Mouse (Mus musculus) right cerebral cortex, adult 18-20 months (tissue): ENCODE measurements around the gene Mtf1.

Experiments used
- DNase-seq: peaks from one replicate; pipeline ENCODE4 v3.0.0; 2022; ENCODE audit warnings: mixed read lengths

The Mtf1 gene

GRCm38 (mm10) chr4:124801552-124802308 lies at the start of gene Mtf1:
TSS of gene Mtf1 (plus strand) at chr4:124802104.
- DNase-seq, result peak; percentile 84

GRCm38 (mm10) chr4:124752281-124753199 lies 49.4 kb upstream of the Mtf1 start:
- no peak for DNase-seq

DNA sequence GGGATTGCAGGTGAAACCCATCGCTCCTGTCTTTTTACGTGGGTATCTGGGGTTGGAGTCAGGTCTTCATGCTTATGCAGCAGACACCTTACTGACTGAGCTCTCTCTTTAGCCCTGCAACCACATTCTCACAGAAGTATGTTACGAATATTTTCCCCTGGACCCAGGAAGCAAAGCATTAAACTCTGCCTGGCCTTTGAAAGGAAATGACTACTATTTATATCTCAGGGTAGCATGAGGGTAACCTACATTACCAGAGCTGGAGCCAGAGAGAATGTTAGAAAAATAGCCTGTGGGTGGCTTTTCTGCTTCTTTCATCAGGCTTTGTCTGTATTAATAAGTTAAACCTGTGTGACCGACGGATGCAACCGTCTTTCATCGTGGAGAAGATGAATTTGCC lies 46.4 kb upstream of the Mtf1 start:
- no peak for DNase-seq

DNA sequence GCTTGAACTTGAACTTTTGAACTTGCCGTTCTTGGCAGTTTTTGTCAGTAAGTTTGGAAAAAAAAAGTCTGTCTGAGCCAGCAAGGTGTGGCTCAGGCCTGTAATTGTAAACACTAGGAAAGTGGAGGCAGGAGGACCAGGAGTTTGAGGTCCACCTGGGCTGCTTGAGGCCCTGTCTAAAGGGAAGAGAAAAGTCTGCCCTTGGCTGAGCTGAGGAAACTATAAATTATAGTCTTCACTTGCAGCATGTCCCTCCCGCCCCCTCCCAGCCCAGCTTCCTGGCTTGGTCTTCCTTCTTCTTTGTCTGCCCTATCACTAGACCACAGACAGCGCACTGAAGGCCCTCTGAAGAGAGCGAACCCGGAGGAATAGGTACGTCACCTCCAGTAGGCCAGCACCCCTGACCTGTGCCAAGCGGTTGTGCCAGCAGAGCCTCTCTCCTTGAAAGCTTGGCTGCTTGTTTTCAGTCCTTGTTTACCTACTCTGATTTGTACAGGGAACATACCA lies 42.5 kb upstream of the Mtf1 start:
- no peak for DNase-seq

DNA sequence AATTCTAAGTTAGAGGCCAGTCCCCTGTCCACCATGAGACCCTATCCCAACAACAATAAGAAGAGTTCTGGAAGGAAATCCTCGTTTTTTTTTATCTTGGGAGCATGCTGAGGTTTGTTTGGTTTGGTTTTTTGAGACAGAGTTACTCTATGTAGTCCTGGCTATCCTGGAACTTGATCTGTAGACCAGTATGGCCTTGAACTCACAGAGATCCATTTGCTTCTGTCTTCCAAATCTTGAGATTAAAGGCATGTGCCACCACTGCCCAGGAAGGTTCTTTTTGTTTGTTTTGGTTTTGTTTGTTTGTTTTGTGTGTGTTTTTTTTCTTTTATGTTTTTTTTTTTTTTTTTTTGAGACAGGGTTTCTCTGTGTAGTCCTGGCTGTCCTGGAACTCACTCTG lies 40.7 kb upstream of the Mtf1 start:
- no peak for DNase-seq

DNA sequence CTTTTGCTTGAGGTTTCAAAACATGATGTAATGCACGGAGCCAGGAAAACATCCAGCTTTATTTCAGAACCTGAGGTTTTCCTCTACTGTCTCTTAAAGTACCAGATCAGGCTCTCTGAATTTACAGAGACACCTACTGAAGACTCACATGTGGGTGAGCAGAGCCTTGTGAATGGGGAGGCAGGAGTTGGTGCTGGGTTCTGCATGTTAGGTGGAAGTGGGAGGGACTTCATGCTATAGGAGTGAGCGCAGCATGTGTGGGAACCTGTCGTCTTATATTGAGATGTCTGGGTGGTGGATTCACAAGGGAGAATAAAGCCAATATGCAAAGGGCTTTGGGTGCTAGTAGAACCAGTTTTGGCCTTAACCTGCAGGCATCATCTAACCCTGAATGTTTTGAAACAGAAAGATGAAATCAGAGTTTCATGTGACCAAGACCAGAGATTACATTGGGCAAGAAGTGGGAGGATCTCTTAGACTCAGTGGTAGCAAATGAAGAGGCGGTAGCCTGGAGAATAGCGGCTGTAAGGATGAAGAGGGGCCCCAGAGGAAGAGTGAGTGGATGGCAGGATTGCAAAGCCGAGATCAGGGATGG lies 38.9 kb upstream of the Mtf1 start:
- DNase-seq, result no peak

- DNase-seq, result peak; percentile 53
Observed at GRCm38 (mm10) chr4:124765802-124766565, 35.9 kb upstream of the Mtf1 start.

DNA sequence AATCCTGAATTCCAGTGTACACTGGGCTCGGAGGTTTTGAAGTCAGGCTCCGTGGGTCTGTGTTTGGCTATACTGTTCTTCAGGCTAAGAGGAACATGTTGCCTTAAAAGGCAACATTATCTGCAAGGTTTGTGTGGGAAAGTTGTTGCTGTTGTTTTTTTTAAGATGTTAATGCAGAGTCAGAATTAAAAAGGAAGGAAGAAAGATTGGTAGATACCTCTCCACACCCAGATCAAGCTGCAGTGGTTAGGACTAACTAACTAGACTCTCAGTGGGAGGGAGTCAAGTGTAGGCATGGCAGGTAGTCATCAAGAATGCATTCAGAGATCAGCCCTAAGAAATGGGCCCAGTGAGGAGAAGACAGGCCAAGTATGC lies 35.4 kb upstream of the Mtf1 start:
- DNase-seq, result no peak

DNA sequence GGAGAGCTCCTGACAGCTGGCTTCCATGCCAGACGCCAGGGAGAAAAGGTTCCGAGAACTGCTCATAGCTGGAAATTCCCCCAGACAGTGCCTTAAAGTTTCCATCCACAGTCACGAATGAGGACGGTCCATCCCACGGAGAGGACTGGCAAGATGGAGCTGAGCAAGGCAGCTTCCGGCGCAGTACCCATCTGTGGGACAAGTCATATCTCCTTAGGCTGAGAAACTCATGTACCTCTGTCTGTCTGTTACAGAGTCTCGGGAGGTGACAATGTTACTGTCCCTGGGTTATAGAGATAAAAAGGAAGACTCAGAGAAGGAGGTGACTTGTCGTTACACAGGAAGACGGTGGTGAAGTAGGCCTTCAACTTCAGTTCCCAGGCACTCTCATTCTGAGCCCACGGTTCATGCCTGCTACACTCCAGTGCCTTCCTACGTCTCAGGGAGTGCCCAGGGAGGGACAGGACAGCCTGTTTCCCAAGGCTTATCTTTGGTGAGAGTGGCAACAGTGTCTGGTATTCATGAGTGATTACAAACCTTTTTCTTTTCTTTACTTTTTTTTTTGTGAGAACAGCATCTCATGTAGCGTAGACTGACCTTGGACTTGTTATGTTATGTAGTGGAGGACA lies 32.8 kb upstream of the Mtf1 start:
- peak; percentile 58 for DNase-seq

DNA sequence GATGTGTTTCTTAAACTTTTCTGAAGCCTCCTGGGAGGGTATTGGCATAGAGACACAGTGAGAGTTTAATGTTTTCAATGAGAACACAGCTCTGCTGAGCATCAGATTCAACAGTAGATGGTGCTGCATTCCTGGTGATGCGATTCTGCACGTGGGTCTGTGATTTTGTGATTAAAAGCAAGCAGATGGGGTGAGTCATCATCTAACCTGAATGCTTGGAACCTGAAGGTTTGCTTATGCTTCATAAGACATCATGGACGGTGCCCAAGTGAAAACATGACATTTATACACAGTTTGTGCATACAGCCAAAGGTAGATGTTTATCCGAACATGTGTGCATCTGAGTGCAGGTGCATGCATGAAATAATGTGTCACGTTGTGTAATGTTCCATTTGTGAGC lies 31.3 kb upstream of the Mtf1 start:
- peak; percentile 52 for DNase-seq

DNA sequence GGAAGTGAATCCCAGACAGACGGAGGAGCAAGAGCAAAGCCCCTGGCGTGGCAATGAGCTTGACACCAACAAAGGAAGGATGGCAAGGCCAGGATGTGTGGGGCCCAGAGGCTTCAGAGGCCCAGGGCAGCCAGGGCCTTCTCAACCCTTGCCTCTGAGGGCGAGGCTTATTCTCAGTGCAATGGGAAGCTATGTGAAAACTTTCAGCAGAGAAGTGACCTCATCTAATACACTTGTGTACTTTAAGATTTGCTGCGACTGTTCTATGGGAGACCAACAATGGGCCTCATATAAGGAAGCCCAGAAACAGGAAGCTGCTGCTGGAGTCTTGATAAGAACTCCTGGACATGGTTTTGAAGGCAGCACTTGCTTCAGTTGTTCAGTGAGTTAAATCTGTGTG lies 29.8 kb upstream of the Mtf1 start:
- no peak for DNase-seq

- no peak for DNase-seq
Observed at GRCm38 (mm10) chr4:124773449-124773848, 28.5 kb upstream of the Mtf1 start.

DNA sequence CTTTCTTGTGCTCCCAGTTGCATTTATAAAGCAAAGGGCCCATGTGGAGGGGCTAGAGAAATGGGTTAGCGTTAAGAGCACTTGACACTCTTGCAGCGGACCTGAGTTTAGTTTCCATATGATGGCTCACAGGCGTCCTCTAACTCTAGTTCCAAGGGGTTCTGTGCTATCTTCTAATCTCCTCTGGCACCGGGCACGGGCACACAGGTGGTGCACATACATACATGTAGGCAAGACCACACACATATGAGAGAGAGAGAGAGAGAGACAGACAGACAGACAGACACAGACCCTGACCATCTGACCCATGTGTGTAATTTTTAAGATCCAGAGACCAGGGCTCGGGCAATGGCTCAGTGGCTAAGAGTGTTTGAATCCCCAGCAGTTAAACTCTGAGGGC lies 27.9 kb upstream of the Mtf1 start:
- no peak for DNase-seq

GRCm38 (mm10) chr4:124774429-124774828 lies 27.5 kb upstream of the Mtf1 start:
- no peak for DNase-seq

GRCm38 (mm10) chr4:124781361-124781760 lies 20.5 kb upstream of the Mtf1 start:
- no peak for DNase-seq

DNA sequence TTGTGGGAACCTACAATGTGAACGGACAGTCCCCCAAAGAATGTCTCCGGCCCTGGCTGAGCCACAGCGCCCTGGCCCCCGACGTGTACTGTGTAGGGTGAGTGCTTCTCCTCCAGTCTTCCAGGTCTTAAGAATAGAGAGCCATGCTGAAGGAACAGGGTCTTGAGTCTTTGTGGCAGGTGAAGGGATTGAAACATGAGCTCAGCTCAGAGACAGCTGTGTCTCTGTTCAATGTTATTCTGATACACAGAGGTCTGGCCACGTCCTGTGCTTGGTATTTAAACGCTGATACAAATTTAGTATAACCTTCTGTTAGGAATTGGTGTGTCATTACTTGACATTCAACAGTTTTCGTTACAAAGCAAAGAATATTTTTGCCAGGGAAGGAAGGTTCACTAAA lies 19.5 kb upstream of the Mtf1 start:
- no peak for DNase-seq

DNA sequence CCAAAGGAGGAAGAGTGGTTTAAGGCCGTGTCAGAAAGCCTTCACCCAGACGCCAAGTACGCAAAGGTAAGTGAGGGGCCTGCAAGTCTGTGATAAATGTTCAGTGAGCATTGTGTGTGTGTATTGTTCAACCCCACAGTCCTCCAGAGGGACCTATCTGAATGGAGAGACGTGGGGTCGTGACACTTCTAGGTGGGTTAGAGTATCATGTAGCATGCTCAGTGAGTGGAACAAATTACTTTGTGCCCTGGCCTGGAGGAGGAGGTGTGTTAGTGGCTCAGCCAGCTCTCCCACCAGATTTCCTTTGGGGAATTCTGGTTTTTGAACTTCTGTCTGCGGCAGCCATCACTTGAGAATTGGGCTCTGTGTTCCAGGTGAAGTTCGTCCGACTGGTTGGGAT lies 18.0 kb upstream of the Mtf1 start:
- DNase-seq, result no peak

DNA sequence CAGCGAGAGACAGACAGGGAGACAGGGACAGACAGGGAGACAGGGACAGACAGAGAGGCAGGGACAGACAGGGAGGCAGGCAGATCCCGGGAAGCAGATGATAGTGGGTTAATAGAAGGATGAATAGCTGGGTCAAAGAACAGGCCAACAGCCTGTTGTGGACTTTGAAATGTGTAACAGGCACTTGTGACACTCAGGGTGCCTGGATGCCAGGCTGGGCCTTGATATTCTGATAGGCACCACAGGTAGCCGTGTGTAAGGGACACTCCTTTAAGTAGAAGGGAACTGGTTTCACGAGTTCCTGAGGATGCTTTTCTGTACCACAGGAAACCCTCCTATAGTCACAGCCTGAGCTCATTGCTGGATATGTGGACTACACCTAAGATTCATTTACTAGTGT lies 11.9 kb upstream of the Mtf1 start:
- DNase-seq, result no peak

GRCm38 (mm10) chr4:124792114-124792513 lies 9.8 kb upstream of the Mtf1 start:
- DNase-seq, result no peak

GRCm38 (mm10) chr4:124796141-124796540 lies 5.8 kb upstream of the Mtf1 start:
- DNase-seq, result no peak

- DNase-seq, result no peak
Observed at GRCm38 (mm10) chr4:124796913-124797312, 5.0 kb upstream of the Mtf1 start.
